Mouse (Mus musculus) olfactory bulb, adult 2 months (tissue): ENCODE measurements around the gene Cacna1c.

Experiments
- CTCF ChIP-seq: fragments of 200-500 bp; IDR thresholded peaks from 2 replicates; pipeline ENCODE4 v1.5.1; 2012; ENCODE audit warnings: low read depth, mild to moderate bottlenecking, low read length, moderate library complexity; ENCODE audit not compliant: insufficient read depth
- POLR2A ChIP-seq: fragments of 200-500 bp; IDR thresholded peaks from 2 replicates; pipeline ENCODE4 v1.6.1; 2012; ENCODE audit warnings: mild to moderate bottlenecking, low read depth, low read length, moderate library complexity; ENCODE audit not compliant: insufficient read depth

- TF ChIP-seq CTCF: no peak
- TF ChIP-seq POLR2A: no peak
These were observed 9.6 kb downstream of the Cacna1c start for GRCm38 (mm10) chr6:119186658-119187057.
